Mouse (Mus musculus) megakaryocyte, embryonic 14.5 days (primary cell): ENCODE data around the gene Gab1.

Experiments
- FLI1 ChIP-seq: IDR thresholded peaks from 2 replicates; pipeline ENCODE4 v1.6.1; 2012; ENCODE audit warnings: low read length, inconsistent platforms, mixed read lengths
- GATA1 ChIP-seq: IDR thresholded peaks from 3 replicates; pipeline ENCODE4 v1.6.1; 2012; ENCODE audit warnings: mixed read lengths, low read length, inconsistent platforms, borderline replicate concordance

GRCm38 (mm10) chr8:80738388-80739154 is 141.7 kb downstream of the Gab1 start:
- no peak for TF ChIP-seq GATA1
- TF ChIP-seq FLI1 = no peak
